Mouse (Mus musculus) liver, adult 2 months (tissue): ENCODE data around the gene Ascc2.

Source experiments
- CTCF ChIP-seq: fragments of 200-500 bp; IDR thresholded peaks from 2 replicates; pipeline ENCODE4 v1.5.1; 2011; ENCODE audit warnings: low read depth, low read length, control low read depth
- POLR2A ChIP-seq: fragments of 200-500 bp; IDR thresholded peaks from 2 replicates; pipeline ENCODE4 v1.6.1; 2011; ENCODE audit warnings: low read length, control low read depth; ENCODE audit not compliant: insufficient read depth; ENCODE audit errors: extremely low read depth

DNA sequence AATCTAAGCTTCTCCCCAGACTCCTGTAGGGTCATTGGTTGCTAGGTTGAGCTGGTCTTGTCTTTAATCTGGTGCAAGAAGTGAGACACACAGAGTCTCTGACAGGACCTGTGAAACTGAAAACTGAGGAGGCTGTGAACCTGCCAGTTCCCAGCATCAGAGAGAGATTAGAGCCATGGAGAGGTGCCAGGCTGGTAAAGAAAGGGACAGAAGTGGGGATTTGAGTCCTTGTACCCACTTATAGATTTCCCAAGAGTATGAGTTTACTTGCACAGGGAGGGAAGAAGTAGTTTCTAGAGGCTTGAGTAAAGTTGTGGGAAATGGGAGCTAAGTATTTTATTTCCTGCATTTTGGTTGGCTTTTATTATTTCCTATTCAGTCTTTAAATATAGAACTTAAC, 3.6 kb downstream of the Ascc2 start:
- no peak for TF ChIP-seq CTCF
- no peak for TF ChIP-seq POLR2A
